Mouse (Mus musculus) naive thymus-derived CD4-positive, alpha-beta T cell, adult 2 months (primary cell): Measurements from ENCODE around the gene Cyb5d1.
A peak's percentile ranks its signal among the peaks of the same experiment; 100 is the strongest.

Source experiments
- DNase-seq: peaks from one replicate; pipeline ENCODE4 v3.0.0-alpha.2; 2011; ENCODE audit warnings: low read depth

Cyb5d1 gene

DNA sequence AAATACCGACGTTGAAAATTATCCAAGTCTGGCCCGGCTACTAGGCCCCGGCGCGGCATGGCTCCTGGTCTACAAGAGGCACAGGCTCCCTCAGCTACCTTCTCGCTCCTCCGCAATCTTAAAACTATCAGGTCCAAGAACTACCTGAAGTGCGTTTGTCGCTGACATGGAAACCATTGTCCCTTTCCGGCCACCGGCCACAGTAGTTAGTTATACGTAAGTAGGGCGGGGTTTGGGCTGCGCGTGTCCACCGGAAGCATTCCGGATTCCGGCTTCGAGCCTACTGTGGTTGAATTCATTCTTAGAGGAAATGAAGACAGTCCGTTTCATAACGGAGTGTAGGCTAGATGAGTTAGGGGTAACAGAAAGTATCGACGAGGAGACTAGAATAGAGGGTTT is at the start of gene Cyb5d1, which contains the start of gene Naa38:
Cyb5d1 (minus strand) TSS at position 397 of the 399 bp plus-strand sequence.
Naa38 (plus strand) TSS at position 253 of the 399 bp plus-strand sequence.
- peak; percentile 95 for DNase-seq

DNA sequence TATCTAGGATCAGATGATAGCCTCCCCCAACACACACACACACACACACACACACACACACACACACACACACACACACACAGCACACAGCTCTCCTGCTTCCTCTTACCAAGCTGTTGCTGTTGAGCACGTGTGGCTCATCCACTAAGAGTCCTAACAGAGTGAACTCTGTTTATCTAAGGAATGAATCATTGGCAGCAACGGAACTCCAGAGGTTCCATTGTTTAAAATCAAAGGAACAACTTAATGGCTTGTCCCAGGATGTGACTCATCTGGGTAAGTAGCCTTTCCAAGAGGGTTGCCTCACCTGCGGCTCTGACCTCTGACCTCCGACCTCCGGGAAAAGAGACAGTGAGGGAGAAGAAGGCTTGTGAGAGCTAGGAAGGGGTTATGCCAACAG is 47.9 kb upstream of the Cyb5d1 start:
- no peak for DNase-seq

DNA sequence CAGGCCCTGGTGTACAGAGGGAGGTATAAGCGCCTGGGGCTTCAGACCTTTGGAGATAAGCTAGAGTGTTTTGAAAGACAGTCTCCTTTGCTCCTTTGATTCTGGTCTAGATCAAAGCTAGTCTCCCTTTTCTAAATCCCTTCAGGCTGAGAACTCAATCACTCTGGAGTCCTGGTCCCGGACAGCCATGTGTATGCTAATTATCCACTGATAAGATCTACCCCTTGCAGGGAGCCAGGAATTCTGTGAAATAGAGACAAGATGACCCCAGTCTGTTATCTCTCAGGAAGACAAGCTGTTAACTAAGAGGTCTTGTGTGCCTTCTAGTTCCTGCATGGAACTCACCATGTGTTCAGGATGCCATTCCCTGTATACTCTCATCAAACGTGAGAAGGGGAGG is 41.9 kb upstream of the Cyb5d1 start:
- no peak for DNase-seq

DNA sequence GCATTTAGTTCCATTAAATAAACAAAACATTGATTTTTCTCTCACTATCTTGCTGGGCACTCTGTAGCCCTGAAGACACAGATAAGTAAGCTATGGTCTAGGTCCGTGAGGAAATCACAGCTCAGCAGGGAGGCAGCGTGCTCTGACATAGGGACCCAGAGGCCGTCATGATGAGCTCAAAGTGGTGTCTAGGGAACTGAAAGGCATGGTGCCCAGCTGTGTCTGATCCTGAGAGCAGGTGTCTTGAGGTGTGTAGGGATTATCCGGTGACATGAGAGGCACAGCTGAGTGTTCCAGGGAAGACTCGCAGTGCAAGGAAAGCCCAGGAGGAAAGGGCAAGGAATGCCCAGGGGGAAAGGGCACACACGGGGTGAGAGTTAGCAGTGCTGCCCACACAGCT is 37.8 kb upstream of the Cyb5d1 start:
- DNase-seq, result no peak

DNA sequence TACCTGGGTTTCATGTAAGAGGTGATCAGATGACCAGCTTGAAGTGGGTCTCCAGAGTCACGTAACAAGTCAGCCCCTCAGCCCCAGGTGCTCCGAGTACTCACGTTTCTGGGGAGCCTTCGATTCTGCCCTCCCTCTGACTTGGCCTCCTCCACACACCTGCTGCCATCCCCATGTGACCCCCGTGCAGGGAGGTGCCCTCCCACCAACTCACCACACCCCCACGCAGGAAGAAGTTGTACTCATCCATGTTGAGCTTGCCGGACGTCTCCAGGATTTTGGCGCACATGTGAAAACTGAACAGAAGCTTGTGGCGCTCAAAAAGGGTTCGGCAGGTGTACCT is 37.2 kb upstream of the Cyb5d1 start:
- no peak for DNase-seq

DNA sequence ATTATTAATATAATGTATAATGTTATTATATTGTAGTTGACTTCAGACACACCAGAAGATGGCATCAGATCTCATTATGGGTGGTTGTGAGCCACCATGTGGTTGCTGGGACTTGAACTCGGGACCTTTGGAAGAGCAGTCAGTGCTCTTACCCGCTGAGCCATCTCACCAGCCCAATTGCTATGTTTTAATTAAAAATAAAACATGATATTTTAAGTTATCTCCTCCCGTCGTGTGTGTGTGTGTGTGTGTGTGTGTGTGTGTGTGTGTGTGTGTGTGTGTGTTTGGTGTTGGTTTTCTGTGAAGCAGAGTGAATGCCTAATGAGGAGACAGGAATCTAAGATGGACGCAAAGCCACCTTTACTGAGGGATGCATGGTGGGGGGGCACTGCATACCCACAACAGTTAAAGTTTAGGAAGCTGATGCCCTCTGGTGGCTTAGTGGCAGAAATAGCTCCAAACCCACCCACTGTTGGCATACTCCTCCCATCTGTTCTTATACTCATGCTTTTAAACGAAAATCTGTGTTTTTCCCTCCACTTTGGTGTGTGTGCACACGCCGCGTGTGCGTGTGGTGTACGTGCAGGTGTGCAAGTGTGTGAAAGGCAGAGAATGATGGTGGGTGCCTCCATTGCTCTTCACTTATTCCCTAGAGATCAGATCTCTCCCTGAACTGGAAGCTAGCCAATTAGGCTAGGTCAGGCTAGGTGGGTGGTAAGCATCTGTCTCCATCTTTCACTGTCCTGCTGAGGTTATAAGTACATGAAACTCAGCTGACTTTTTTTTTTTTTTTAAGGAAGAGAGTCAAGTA is 36.6 kb upstream of the Cyb5d1 start:
- DNase-seq, result peak; percentile 90

DNA sequence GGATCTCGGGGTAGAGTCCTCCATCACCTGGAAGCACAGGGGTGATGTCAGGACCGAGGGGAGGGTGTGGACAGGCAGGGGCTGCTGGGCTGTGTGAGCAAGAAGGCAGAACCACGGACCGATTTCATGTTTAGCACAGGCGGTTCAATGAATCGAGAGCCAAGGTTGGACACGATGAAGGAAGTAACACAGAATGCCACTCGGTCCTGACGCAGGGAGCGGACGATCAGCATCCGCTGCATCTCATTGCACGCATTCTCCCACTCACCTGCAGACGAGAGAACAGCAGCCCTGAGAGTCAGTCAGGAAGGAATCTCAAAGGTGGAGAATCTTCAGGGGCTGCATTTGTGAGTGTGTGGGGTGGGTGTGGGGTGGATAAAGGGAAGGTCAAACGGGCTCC is 35.2 kb upstream of the Cyb5d1 start:
- no peak for DNase-seq

DNA sequence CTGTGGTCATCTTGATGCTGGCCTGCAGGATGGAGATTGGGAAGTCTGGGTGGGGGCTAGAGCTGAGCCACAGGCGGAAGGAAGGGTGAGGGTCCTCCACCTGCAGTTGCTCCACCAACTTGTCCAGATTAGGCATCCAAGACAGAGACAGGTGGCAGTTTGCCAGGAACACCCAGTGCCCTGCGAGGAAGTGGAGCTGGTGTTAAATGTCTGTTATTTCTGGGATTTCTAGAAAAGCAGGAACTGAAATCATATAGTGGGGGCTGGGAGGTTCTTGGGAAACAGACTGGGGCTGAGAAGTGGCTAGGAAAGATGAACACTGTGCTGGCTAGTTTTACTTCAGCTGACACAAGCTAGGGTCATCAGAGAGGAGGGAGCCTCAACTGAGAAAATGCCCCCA is 33.9 kb upstream of the Cyb5d1 start:
- DNase-seq, result no peak

DNA sequence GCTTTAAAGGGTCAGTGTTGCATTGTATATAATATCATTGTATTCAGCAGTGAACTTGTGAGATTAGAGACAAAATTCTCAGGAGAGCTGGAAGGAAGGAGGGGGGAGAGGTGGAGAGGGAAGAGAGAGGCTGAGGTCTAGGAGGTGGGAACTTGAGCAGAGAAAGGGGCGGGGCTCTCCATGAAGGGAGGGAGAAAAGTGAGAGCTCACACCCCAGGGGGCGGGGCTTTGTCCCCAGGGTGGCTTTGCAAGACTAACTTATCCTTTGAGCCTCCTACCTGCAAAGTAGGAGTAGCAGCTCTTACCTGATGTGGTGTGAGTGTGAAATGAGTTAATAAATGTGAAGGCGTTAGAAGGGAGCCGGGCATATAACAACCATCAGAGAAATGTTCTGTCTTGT is 33.3 kb upstream of the Cyb5d1 start:
- DNase-seq, result peak; percentile 52

DNA sequence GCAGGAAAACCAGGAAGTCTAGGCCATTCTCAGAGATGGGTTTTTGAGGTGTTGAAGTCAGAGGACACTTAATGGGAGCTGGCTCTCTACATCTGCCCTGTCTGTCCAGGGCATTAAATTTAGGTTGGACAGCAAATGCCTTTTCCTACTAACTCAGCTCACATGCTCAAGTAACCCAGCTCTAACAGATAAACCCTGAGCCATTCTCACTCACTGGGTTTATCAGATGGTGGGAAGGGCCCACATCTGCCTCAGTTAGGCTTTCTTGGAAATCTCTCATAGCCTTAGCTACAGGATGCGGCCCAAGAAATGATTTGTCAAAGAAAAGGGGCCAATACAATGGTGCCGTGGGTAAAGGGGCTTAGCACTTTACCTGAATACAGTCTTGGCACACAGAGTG is 30.8 kb upstream of the Cyb5d1 start:
- no peak for DNase-seq

DNA sequence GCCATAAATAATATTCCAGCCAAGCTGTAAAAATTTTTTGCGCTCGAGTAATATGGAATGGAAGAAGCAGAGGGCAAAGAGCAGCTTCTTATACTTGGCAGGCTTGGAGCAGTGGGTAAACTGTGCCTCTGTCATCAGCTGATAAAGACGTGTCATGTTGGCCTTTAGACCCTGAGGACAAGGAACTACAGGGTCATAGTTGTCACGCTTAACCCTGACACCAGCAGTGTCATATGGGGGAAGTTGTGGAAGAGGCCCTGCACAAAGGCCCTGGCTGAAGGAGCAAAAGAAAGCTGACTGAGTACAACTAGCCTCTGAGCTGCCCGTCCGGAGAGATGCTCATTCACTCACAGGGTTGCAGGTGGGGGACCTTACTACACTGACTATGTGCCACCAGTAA is 28.5 kb upstream of the Cyb5d1 start:
- no peak for DNase-seq

DNA sequence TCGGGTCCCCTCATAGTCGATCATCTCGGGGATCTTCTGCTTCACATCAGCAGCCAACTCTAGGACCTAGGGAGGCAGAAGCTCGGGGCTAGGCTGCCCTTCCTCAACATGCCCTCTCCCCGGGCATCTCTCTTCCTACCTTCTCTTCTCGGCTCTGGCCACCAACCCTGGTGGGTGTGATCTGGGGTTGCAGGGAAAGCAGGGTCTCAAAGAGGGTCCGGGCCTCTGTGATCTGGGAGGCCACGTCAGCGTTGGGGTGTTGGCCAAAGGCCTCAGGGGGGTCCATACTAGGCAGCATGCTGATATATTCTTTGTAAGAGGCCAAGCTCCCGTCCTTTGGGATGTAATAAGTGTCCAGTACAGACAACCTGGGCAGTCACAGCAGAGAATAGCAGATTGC is 27.4 kb upstream of the Cyb5d1 start:
- DNase-seq, result no peak

DNA sequence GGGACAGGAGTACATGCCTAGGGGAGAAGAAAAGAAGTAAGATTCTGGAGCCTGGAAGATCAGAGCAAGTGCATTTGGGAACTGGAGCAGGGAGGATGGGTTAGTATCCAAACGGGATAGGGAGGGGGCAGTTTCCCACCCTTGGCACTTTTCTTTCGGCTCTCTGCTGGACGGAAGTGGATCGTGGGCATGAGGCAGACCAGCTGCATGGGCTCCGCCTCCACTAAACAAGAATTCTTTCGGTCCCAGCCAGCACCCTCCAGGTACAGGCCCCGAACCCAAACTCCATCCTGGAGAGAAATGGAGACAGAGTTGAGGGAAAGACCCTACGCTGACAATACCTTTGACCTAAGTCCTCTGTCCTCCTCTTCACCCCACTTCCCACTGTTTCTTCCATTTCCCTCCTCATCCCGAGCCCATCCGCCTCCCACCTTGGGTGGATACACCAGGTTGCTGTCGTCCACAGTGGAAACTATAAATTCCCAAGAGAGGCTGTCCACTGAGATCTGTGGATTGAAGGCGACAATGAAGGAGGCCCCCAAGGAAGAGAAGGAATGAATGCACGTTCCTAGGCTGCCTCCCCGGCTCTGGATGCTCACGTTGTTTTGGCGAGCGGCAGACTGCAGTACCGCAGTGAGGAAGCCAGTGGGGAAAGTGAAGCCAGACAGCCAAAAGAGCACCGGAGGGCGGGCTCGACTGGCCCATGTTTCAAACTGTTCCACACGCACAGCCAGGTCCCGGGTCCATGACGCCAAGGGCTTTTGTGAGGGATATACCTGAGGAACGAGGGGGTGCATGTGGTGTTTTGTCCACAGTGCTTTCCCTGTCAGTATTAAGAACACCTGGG is 25.9 kb upstream of the Cyb5d1 start:
- DNase-seq, result no peak

DNA sequence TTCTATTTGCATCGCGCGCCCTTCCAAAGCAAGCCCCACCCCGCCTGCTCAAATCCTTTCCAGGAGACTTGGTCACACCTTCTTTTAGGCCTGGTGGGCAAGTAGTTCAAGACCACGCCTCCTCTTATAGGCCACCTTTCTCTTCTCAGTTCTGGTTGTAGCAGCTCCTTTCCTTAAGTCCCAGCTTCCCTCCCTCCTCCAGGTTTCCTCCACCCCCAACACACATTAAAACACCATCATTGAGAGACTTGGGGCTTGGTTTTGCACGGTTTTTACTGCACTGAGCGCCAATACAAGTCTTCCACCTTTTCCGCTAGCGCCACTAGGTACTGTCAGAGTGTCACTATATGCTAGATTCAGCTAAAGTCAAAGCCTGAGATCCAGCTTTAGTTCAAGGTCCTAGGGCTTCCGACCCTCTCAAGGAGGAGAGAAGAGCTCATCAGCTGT is 25.1 kb upstream of the Cyb5d1 start:
- DNase-seq, result no peak

DNA sequence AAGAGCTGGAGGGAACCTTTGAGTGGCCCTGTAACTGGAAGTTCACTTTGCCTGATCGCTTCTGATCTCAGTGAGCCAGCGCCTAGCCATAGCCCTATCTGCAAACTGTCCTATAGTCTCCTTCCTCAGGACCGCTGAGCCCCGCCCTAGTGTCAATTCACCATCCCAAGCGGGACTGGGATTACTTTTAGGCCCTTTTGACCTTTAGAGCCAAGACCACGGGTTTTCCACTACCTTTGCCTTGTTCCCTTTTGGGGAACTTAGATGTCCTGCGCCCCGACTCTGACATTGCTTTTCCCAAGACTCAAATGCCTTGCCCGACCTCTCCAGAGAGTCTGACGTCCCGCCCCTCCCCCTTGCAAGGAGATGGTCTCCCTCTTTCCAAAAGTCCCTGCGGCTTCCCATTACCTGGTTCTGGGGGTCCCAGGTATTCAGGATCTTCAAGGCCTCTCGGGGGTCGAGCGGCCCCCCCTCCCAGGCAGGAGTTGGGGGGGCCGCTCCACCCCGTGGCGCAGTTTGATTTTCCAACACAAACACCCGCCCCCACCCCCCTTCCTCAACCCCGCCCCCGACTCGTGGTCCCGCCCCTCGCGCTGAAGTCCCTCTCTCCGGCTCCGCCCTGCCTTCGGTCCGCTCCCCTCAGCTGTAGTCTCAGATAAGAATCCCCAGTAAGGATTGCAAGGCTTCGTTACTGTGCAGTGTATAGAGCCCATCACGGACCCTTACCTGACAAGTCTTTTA is 24.6 kb upstream of the Cyb5d1 start:
- DNase-seq, result peak; percentile 70

DNA sequence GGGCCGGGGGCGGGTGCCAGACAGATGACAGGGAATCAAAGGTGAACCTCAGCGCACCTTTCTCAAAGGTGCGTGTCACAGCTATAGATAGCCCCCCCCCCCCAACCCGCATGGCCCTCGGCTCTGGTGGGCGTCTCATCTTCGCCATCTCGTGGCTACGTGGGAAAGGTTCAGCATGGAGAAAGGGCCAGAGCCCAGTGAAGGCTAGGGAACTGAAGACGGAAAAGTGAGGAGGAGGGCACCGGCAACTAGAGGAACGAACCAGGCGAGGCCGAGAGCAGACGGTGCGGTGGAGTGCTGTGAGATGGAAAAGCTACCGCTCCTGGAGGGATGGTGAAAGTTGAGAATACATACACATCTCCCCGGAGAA is 24.0 kb upstream of the Cyb5d1 start:
- DNase-seq, result peak; percentile 69

DNA sequence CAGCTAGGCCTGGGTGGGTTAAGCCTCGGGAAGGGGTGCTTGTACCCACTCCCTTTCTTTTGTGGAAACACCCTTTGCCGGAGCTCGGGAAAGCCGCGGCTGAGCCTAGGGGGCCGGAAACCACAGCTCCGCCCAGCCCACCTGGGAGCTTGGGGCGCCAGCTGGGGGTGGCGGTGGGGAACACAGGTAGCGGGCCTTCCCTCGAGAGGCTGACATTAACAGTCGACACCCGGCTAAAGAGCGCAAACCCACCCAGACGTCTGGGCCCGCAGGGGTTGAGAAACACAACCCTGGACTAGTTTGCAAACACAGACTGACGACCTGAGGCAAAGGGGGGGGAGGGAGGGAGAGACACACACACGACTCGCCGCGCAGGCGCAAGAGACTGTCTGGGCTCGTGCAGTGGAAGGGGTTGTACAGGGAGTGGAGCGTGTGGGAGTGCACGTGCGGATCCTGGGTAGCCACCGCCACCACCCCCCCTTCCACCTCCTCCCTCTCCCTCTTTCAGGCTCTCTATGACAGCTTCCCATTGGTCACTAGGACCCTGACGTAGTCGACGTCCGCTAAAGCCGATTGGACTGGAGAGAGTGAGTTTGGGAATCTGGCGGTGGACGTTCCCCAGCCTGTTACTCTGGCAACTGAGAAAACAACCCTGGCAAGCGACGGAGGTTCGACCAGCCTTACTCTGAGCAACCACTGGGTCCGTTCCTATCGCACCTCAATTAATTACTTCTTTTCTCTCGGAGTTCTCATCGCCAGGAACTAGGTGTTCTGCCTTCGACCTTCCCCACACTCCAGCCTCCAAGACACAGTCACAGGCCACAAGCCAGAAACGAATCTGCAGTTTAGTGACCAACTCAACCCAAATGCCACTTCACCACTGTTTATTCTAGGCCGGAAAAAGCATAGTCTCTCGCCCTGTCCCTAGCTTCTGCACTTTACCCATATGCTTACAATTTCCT is 23.3 kb upstream of the Cyb5d1 start:
- peak; percentile 91 for DNase-seq

DNA sequence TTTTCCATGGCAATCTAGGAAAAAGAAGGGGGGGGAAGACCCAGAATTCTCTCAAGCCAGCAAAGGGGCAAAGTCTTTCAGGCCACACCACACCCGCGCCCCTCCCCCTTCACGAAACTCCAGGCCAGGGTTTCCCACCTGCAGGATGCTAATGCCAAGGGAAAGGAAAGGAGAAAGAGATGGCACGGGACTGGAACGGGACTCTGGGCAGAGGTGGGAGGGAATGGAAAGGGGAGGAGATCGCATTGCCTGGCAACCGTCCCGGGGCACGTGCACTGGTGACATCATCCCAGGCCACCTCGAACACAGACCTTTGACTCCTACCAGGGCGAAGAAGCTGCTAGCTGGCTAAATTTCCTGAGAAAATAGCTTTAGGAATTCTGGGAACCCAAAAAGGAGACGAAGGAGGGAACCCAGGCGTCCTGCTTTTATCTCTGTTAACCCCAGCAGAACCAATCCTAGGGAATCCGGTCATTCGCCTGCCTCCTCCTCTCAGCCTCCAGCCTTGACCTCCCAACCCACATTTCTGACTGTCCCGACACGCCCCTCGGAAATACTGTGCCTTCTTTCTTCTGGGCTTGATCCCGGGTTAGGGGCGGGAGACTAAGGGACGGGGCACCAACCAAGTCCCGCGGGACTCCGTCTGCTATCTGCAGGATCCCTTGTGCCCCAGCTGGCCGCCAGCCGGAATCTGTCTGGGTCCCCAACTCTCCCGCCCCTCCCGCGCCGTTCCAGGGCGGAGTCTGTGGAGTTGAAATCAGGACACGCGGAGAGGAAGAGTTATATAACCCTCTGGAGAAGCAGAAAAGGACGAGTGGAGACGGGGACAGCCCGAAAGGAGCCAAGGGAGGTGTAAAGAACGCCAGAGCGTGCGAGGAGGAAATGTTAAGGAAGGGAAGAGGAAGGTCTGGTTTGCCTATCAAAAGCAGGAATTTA is 22.3 kb upstream of the Cyb5d1 start:
- peak; percentile 75 for DNase-seq

DNA sequence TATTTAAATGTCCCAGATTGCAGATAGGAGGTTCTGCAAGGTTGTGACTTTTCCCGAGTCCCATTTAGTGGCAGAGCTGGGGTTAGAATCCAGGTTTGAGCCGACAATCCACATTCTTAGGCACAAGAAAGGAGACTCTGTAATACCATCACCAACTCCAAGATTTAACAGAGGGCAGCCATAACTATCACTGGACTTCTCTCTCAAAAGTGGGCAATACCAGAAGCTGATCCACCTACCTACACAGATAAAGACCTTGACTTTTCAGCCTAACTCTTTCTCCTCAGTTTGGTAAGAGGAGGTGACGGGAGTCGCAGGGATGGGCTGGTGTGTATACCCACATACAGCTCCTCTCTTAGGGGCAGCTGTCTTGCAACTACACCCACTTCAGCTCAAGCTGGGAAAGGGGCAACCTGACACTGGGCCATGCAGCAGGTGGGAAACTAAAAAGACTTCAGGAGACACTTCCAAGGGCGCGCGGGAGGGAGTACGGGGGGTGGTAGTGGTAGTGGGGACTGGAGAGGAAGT is 21.6 kb upstream of the Cyb5d1 start:
- no peak for DNase-seq

DNA sequence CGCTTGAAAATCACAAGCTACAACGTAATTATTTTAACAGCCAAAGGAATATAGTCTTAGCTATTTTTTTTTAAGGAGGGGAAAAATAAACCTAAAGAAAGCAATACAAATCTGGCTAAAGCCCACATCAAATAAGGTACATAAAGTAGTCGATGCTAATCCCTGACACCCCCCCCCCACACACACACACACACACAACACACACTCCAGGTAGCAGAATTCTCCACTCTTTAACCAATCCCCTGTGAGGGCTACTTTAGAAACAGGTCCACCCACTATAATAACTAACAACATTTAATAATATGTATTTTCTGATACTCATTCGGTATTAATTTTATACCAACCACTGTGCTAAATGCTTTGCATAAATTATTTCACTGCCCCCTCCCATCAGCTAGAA is 21.1 kb upstream of the Cyb5d1 start:
- DNase-seq, result no peak
